Mouse (Mus musculus): Measurements from ENCODE around the gene Pdcd6ip. TPM values are rescaled to one million over a fixed set of nuclear protein-coding genes. Genes with fewer than 3 reads are reported as not detected.
A peak's percentile ranks its signal among the peaks of the same experiment; 100 is the strongest.

The Pdcd6ip gene
- polyA plus RNA-seq (2014; fragmentation: Nextera tagmentation; extraction: Ambion mirVana), result 59.9 and 62.4 TPM in 2 replicates

DNA sequence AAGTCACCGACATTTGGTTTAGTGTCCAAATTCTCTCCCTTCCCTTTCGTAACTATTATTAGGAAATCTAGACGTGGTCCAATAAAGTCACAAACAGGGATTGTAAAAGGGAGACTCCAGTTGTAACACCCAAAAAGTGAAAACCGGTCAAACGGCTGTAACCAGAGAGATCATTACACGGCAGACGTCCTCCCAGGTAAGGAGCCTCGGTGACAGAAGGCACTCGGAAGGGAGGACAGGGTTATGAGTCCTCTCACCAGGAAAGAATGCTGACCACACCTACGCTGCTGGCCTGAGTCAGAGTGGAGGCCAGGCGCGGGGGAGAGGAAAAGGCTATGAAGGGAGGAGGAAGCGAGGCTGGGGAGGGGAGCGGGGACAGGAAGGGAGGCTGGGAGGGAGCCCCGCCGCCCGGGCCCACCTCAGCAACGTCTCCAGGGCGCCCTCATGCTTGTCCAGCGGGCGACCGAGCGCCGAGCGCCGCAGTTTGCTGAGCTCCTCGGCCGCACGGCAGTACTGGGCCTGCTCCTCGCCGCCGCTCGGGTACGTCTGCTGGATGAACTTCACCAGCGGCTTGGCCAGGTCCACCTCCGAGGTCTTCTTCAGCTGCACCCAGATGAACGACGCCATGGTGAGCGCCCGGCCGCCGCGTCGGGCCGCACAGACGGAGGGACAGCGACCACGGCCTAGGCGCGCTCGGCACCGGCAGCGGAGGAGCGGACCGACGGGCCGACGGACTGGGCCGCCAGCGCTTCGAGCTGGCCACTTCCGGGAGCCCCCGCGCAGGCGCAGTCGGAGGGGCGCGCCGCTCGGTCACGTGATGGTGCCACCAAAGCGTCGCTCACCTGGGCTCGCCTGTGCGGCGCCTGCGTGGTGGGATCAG is at the start of gene Pdcd6ip:
Gene Pdcd6ip, minus strand, starts transcription at position 779 of the 880 bp plus-strand sequence.
- Histone ChIP-seq H3K27ac (replicated peaks in 1 of 2; ENCODE audit: control insufficient read depth in 1 of 2, insufficient read depth in 1 of 2, low read depth in 2 of 2, low read length in 2 of 2) (peak within 1 kb of the TSS; percentile 94 to 96), H3K4me2 (ENCODE audit: low read length) (peak within 1 kb of the TSS; percentile 76), H3K36me3 (ENCODE audit: control insufficient read depth, insufficient read depth, low read length) (no peaks in the 10 kb centered on the region), H3K4me1 (ENCODE audit: control insufficient read depth in 2 of 2, insufficient read depth in 2 of 2, low read length in 2 of 2) (peaks cover 5 to 19% of the 10 kb centered on the region in 2 experiments), H3K9me3 (ENCODE audit: control insufficient read depth, low read length) (no peaks in the 10 kb centered on the region), H3K9ac (ENCODE audit: low read length) (peak within 1 kb of the TSS; percentile 95), H3K27me3 (ENCODE audit: control insufficient read depth, insufficient read depth, low read length) (no peaks in the 10 kb centered on the region), H3K4me3 (ENCODE audit: control insufficient read depth in 1 of 2, insufficient read depth in 1 of 2, low read depth in 1 of 2, low read length in 2 of 2) (peak within 1 kb of the TSS; percentile 80 to 95)
- WGBS, result under 1% methylated on average over 75 of the region's 77 CpGs
- peak; percentile 88 for ATAC-seq (ENCODE audit: insufficient number of reproducible peaks, insufficient read depth, low FRiP score, low read depth)

DNA sequence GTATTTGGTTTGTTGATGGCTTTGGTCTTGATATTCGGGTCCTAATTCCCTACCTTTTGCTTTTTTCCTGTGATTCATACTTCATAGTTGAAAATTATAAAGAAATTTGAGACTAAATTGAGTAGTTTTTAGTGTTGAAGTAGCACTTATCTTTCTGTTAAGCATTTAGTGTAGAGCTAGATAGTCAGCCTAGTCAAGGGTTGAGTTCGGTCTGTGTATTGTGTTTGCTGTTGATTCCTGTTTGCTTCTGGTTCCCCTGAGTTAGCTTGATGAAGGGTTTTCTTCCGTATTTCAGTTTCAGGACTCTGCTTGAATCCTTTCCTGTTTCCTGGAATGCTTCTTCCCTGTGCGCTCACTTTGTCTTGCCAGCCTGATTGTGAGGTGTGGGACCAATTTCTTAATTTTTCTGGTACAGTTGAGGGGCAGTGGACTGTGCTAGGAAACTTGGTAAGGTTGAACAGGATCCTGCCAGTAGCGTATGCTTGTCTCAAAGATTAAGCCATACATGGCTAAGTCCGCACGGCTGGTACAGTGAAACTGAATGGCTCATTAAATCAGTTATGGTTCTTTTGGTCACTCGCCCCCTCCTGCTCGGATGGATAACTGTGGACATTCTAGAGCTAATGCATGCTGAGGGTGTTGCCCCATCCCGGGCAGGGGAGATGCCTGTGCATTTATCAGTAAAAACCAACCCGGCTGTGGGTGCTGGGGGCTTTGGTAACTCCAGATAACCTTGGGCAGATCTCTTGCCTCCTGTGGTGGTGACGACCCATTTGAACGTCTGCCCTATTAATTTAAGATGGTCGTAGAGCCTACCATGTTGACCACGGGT is 48.0 kb upstream of the Pdcd6ip start:
- ATAC-seq (ENCODE audit: insufficient number of reproducible peaks, insufficient read depth, low FRiP score, low read depth), result no peak
- H3K27me3 ChIP-seq (ENCODE audit: control insufficient read depth, insufficient read depth, low read length), result no peaks in the 10 kb centered on the region
- no peak overlapping the region for H3K4me3 ChIP-seq (ENCODE audit: control insufficient read depth in 1 of 2, insufficient read depth in 1 of 2, low read depth in 1 of 2, low read length in 2 of 2)
- H3K4me1 ChIP-seq (ENCODE audit: control insufficient read depth in 2 of 2, insufficient read depth in 2 of 2, low read length in 2 of 2), result peaks cover 0 to 5% of the 10 kb centered on the region in 2 experiments; a peak in 2 of 4 replicates
- no peak overlapping the region for H3K9ac ChIP-seq (ENCODE audit: low read length)
- no peak overlapping the region for H3K27ac ChIP-seq (replicated peaks in 1 of 2; ENCODE audit: control insufficient read depth in 1 of 2, insufficient read depth in 1 of 2, low read depth in 2 of 2, low read length in 2 of 2)
- WGBS, result 80% methylated on average over 15 of the region's 15 CpGs
- H3K36me3 ChIP-seq (ENCODE audit: control insufficient read depth, insufficient read depth, low read length), result no peaks in the 10 kb centered on the region
- H3K9me3 ChIP-seq (ENCODE audit: control insufficient read depth, low read length), result peaks cover 7% of the 10 kb centered on the region; the same call in 1 of the 2 replicates
- H3K4me2 ChIP-seq (ENCODE audit: low read length), result no peak overlapping the region

DNA sequence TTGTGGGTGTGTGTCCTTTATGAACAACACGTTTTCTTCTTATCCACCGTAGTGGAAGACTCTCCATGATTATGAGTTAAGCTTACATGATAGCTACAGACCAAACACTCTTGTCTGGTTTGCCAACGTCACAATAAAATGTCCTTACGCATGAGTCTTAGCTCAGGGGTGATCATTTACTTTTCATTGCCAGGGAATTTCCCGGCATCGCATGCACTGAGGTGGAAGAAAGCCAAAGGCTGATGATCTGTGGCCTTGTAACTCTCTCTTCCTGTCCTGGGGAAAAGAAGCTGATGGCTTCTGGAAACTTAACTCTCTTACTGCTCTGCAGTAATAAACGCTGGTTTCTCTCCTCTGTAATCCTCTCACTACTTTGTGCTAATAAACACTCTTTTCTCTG is 41.3 kb upstream of the Pdcd6ip start:
- no peak for ATAC-seq (ENCODE audit: insufficient number of reproducible peaks, insufficient read depth, low FRiP score, low read depth)

GRCm38 (mm10) chr9:113743291-113743690 is 35.2 kb upstream of the Pdcd6ip start:
- Histone ChIP-seq H3K27me3 (ENCODE audit: control insufficient read depth, insufficient read depth, low read length) (no peaks in the 10 kb centered on the region), H3K36me3 (ENCODE audit: control insufficient read depth, insufficient read depth, low read length) (no peaks in the 10 kb centered on the region), H3K4me1 (ENCODE audit: control insufficient read depth in 2 of 2, insufficient read depth in 2 of 2, low read length in 2 of 2) (peaks cover 6 to 14% of the 10 kb centered on the region in 2 experiments), H3K4me3 (ENCODE audit: control insufficient read depth in 1 of 2, insufficient read depth in 1 of 2, low read depth in 1 of 2, low read length in 2 of 2) (no peak overlapping the region), H3K9me3 (ENCODE audit: control insufficient read depth, low read length) (no peaks in the 10 kb centered on the region), H3K27ac (replicated peaks in 1 of 2; ENCODE audit: control insufficient read depth in 1 of 2, insufficient read depth in 1 of 2, low read depth in 2 of 2, low read length in 2 of 2) (no peak overlapping the region), H3K4me2 (ENCODE audit: low read length) (peak overlapping the region; percentile 96), H3K9ac (ENCODE audit: low read length) (no peak overlapping the region; the same call in 1 of the 2 replicates)
- 36% methylated on average over 3 of the region's 3 CpGs for WGBS
- no peak for ATAC-seq (ENCODE audit: insufficient number of reproducible peaks, insufficient read depth, low FRiP score, low read depth)

More for the DNA sequence above, 41.3 kb upstream of the Pdcd6ip start:
- H3K36me3 ChIP-seq (ENCODE audit: control insufficient read depth, insufficient read depth, low read length), result peaks cover 6% of the 10 kb centered on the region
- no peak overlapping the region for H3K4me3 ChIP-seq (ENCODE audit: control insufficient read depth in 1 of 2, insufficient read depth in 1 of 2, low read depth in 1 of 2, low read length in 2 of 2)
- no peak overlapping the region for H3K4me2 ChIP-seq (ENCODE audit: low read length)
- H3K27ac ChIP-seq (replicated peaks in 1 of 2; ENCODE audit: control insufficient read depth in 1 of 2, insufficient read depth in 1 of 2, low read depth in 2 of 2, low read length in 2 of 2), result no peak overlapping the region
- no peaks in the 10 kb centered on the region; a peak in 1 of 4 replicates for H3K4me1 ChIP-seq (ENCODE audit: control insufficient read depth in 2 of 2, insufficient read depth in 2 of 2, low read length in 2 of 2)
- 73% methylated on average over 7 of the region's 7 CpGs for WGBS
- H3K9me3 ChIP-seq (ENCODE audit: control insufficient read depth, low read length), result no peaks in the 10 kb centered on the region
- no peak overlapping the region for H3K9ac ChIP-seq (ENCODE audit: low read length)
- no peaks in the 10 kb centered on the region for H3K27me3 ChIP-seq (ENCODE audit: control insufficient read depth, insufficient read depth, low read length)

DNA sequence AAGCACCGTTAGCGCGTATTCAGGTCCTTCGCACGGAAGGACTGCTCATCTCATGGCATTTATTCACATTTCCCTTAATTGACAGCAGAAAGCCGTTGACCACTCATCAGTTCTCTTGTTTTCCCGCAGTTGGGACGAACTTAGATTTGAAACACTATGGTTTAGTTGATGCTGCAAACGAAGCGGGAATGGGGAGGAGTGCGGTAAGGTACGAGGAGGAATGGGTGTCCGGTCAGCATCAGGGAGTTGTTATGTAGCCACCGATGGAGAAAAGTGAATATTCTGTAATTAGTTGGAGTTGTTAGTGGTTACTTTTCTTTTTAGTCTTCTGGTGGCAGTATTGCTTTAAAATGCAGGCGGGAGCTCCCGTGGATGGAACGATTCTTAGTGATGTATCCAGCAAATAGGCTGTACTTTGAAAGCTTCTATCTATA is 34.3 kb upstream of the Pdcd6ip start:
- H3K27ac ChIP-seq (replicated peaks in 1 of 2; ENCODE audit: control insufficient read depth in 1 of 2, insufficient read depth in 1 of 2, low read depth in 2 of 2, low read length in 2 of 2), result no peak overlapping the region
- H3K9ac ChIP-seq (ENCODE audit: low read length), result peak overlapping the region; percentile 92
- no peaks in the 10 kb centered on the region for H3K36me3 ChIP-seq (ENCODE audit: control insufficient read depth, insufficient read depth, low read length)
- ATAC-seq (ENCODE audit: insufficient number of reproducible peaks, insufficient read depth, low FRiP score, low read depth), result no peak
- no peaks in the 10 kb centered on the region for H3K27me3 ChIP-seq (ENCODE audit: control insufficient read depth, insufficient read depth, low read length)
- peak overlapping the region; percentile 96 for H3K4me2 ChIP-seq (ENCODE audit: low read length)
- 3% methylated on average over 17 of the region's 17 CpGs for WGBS
- peaks cover 6 to 14% of the 10 kb centered on the region in 2 experiments for H3K4me1 ChIP-seq (ENCODE audit: control insufficient read depth in 2 of 2, insufficient read depth in 2 of 2, low read length in 2 of 2)
- H3K4me3 ChIP-seq (ENCODE audit: control insufficient read depth in 1 of 2, insufficient read depth in 1 of 2, low read depth in 1 of 2, low read length in 2 of 2), result peak overlapping the region; percentile 97 to 99
- no peaks in the 10 kb centered on the region for H3K9me3 ChIP-seq (ENCODE audit: control insufficient read depth, low read length)

- H3K9me3 ChIP-seq (ENCODE audit: control insufficient read depth, low read length), result no peaks in the 10 kb centered on the region
- peaks cover 6 to 14% of the 10 kb centered on the region in 2 experiments for H3K4me1 ChIP-seq (ENCODE audit: control insufficient read depth in 2 of 2, insufficient read depth in 2 of 2, low read length in 2 of 2)
- no peaks in the 10 kb centered on the region for H3K27me3 ChIP-seq (ENCODE audit: control insufficient read depth, insufficient read depth, low read length)
- peak overlapping the region; percentile 96 for H3K4me2 ChIP-seq (ENCODE audit: low read length)
- H3K27ac ChIP-seq (replicated peaks in 1 of 2; ENCODE audit: control insufficient read depth in 1 of 2, insufficient read depth in 1 of 2, low read depth in 2 of 2, low read length in 2 of 2), result peak overlapping the region; percentile 68 to 88
- no peaks in the 10 kb centered on the region for H3K36me3 ChIP-seq (ENCODE audit: control insufficient read depth, insufficient read depth, low read length)
- H3K4me3 ChIP-seq (ENCODE audit: control insufficient read depth in 1 of 2, insufficient read depth in 1 of 2, low read depth in 1 of 2, low read length in 2 of 2), result peak overlapping the region; percentile 97 to 99
- under 1% methylated on average over 62 of the region's 64 CpGs for WGBS
- ATAC-seq (ENCODE audit: insufficient number of reproducible peaks, insufficient read depth, low FRiP score, low read depth), result peak; percentile 49
- peak overlapping the region; percentile 92 for H3K9ac ChIP-seq (ENCODE audit: low read length)
Measured at GRCm38 (mm10) chr9:113741637-113742137, 33.6 kb upstream of the Pdcd6ip start.

DNA sequence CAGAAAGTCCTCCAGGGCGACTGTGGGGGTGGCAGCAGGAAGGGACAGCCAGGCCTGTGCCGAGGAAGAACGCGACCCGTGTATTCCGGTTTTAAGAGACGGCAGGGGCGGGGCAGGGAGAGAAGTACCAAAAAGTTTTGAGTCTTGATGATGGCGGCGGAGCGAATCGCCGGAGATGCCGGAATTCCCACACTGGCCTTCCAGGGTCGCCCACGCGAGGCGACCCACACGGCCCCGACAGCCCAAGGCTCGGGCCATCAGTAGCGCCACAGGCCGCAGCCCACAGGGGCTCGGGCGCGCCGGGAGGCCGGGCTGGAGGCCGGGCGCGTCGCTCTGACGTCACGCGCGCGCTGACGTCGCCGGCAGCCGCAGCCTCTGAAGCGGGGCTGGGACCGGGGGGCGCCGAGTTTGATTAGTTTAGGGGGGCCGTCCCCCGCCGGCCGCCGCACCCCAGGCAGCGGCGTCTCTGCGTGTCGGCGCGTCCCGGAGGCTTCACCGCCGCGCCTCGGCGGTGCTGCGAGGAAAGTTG is 33.1 kb upstream of the Pdcd6ip start, which contains the start of gene Clasp2:
Gene Clasp2, plus strand, starts transcription at position 366 of the 529 bp plus-strand sequence.
- Histone ChIP-seq H3K4me1 (ENCODE audit: control insufficient read depth in 2 of 2, insufficient read depth in 2 of 2, low read length in 2 of 2) (peaks cover 6 to 14% of the 10 kb centered on the region in 2 experiments), H3K4me2 (ENCODE audit: low read length) (peak within 1 kb of the TSS; percentile 96), H3K27me3 (ENCODE audit: control insufficient read depth, insufficient read depth, low read length) (no peaks in the 10 kb centered on the region), H3K4me3 (ENCODE audit: control insufficient read depth in 1 of 2, insufficient read depth in 1 of 2, low read depth in 1 of 2, low read length in 2 of 2) (peak within 1 kb of the TSS; percentile 97 to 99), H3K36me3 (ENCODE audit: control insufficient read depth, insufficient read depth, low read length) (no peaks in the 10 kb centered on the region), H3K9ac (ENCODE audit: low read length) (peak within 1 kb of the TSS; percentile 92), H3K27ac (replicated peaks in 1 of 2; ENCODE audit: control insufficient read depth in 1 of 2, insufficient read depth in 1 of 2, low read depth in 2 of 2, low read length in 2 of 2) (peak within 1 kb of the TSS; percentile 87 to 88), H3K9me3 (ENCODE audit: control insufficient read depth, low read length) (no peaks in the 10 kb centered on the region)
- ATAC-seq (ENCODE audit: insufficient number of reproducible peaks, insufficient read depth, low FRiP score, low read depth), result peak; percentile 89
- under 1% methylated on average over 57 of the region's 63 CpGs for WGBS

All from heart, embryonic 14.5 days (tissue).